13 mouse cellular contexts compared by ENCODE assay signal in genomic region chr11:110961592-110962021, GRCm38 (mm10). TPM values are rescaled to one million over a fixed set of nuclear protein-coding genes. Genes with fewer than 3 reads are reported as not detected.
DNase-seq lines count a peak whose midpoint lies in the region; ATAC-seq lines count a peak whose summit lies in the region.
"Had no signal": no experiment of that assay in that cellular context is flagged by ENCODE, and none has a peak within 500 bp of the region (broad histone marks: within the 10 kb centered on the region; RNA-seq: fewer than 3 reads in every experiment).

No protein-coding gene starts in this region.

- no peak for ATAC-seq in midbrain, embryonic 14.5 days (ENCODE audit: low FRiP score, low TSS enrichment)
- no peak for ATAC-seq in midbrain, embryonic 16.5 days
- peak; percentile 72; the same call in 1 of the 2 replicates for ATAC-seq in embryonic facial prominence, embryonic 12.5 days (ENCODE audit: insufficient number of reproducible peaks, insufficient read depth, low FRiP score, low TSS enrichment)
- ATAC-seq in inflammation-experienced regulatory T-cells, adult 6 months = no peak
- ATAC-seq: hindbrain, embryonic 16.5 days; lung, postnatal 0 days had no signal

- no peak overlapping the region for H3K4me2 ChIP-seq in midbrain, embryonic 14.5 days (ENCODE audit: low read length)
- no peak overlapping the region for H3K4me2 ChIP-seq in midbrain, embryonic 16.5 days (ENCODE audit: low read length)
- H3K4me2 ChIP-seq in embryonic facial prominence, embryonic 12.5 days (replicated peaks) = no peak overlapping the region
- H3K4me2 ChIP-seq: embryonic facial prominence, embryonic 13.5 days; heart, embryonic 11.5 days had no signal

- no peaks in the 10 kb centered on the region for H3K36me3 ChIP-seq in midbrain, embryonic 14.5 days (ENCODE audit: control insufficient read depth, insufficient read depth, low read length)
- no peaks in the 10 kb centered on the region for H3K36me3 ChIP-seq in midbrain, embryonic 16.5 days (ENCODE audit: control insufficient read depth, insufficient read depth, low read length)
- H3K36me3 ChIP-seq in embryonic facial prominence, embryonic 12.5 days = no peaks in the 10 kb centered on the region
- H3K36me3 ChIP-seq in splenic B cell, adult 2 months (ENCODE audit: control insufficient read depth, insufficient read depth, low read length, poor library complexity, severe bottlenecking) = no peaks in the 10 kb centered on the region
- H3K36me3 ChIP-seq: embryonic facial prominence, embryonic 13.5 days had no signal

- no peaks in the 10 kb centered on the region for H3K4me1 ChIP-seq in midbrain, embryonic 14.5 days (ENCODE audit: control insufficient read depth, insufficient read depth, low read length)
- H3K4me1 ChIP-seq in midbrain, embryonic 16.5 days (ENCODE audit: control insufficient read depth, insufficient read depth, low read length) = no peaks in the 10 kb centered on the region
- H3K4me1 ChIP-seq in embryonic facial prominence, embryonic 12.5 days = peaks cover 17% of the 10 kb centered on the region

- peak; percentile 11 for DNase-seq in midbrain, embryonic 14.5 days
- peak; percentile 35 for DNase-seq in kidney, postnatal 10 days
- peak; percentile 76 for DNase-seq in splenic B cell, adult 2 months (ENCODE audit: low read depth, low spot score)
- DNase-seq in retina, postnatal 1 day = no peak
- DNase-seq in adrenal gland, postnatal 10 days = no peak

- no peaks in the 10 kb centered on the region for H3K9me3 ChIP-seq in midbrain, embryonic 14.5 days (ENCODE audit: control insufficient read depth, low read length)
- H3K9me3 ChIP-seq in midbrain, embryonic 16.5 days (replicated peaks; ENCODE audit: control insufficient read depth, low read length, poor library complexity, severe bottlenecking) = no peaks in the 10 kb centered on the region
- H3K9me3 ChIP-seq in embryonic facial prominence, embryonic 12.5 days = no peaks in the 10 kb centered on the region
- H3K9me3 ChIP-seq: embryonic facial prominence, embryonic 13.5 days had no signal

- no peak overlapping the region for H3K27ac ChIP-seq in midbrain, embryonic 14.5 days (replicated peaks; ENCODE audit: low read depth, low read length)
- H3K27ac ChIP-seq in midbrain, embryonic 16.5 days (ENCODE audit: low read length) = no peak overlapping the region
- peak overlapping the region; percentile 75 for H3K27ac ChIP-seq in embryonic facial prominence, embryonic 12.5 days
- H3K27ac ChIP-seq: left cerebral cortex, adult 2 months had no signal

- no peaks in the 10 kb centered on the region for H3K27me3 ChIP-seq in midbrain, embryonic 14.5 days (ENCODE audit: control insufficient read depth, insufficient read depth, low read length)
- no peaks in the 10 kb centered on the region for H3K27me3 ChIP-seq in midbrain, embryonic 16.5 days (ENCODE audit: control insufficient read depth, insufficient read depth, low read depth, low read length)
- H3K27me3 ChIP-seq in embryonic facial prominence, embryonic 12.5 days = no peaks in the 10 kb centered on the region
- no peaks in the 10 kb centered on the region for H3K27me3 ChIP-seq in splenic B cell, adult 2 months (ENCODE audit: control insufficient read depth, insufficient read depth, low read length, poor library complexity, severe bottlenecking)
- H3K27me3 ChIP-seq: embryonic facial prominence, embryonic 13.5 days had no signal

- WGBS in midbrain, embryonic 14.5 days = 8% methylated on average over 5 of the region's 5 CpGs
- 6% methylated on average over 5 of the region's 5 CpGs for WGBS in midbrain, embryonic 16.5 days
- 7% methylated on average over 5 of the region's 5 CpGs for WGBS in embryonic facial prominence, embryonic 12.5 days

- no peak overlapping the region for H3K9ac ChIP-seq in midbrain, embryonic 14.5 days (replicated peaks; ENCODE audit: low read length)
- no peak overlapping the region for H3K9ac ChIP-seq in midbrain, embryonic 16.5 days (ENCODE audit: low read depth, low read length)
- H3K9ac ChIP-seq in embryonic facial prominence, embryonic 12.5 days = no peak overlapping the region
- H3K9ac ChIP-seq: embryonic facial prominence, embryonic 13.5 days had no signal

- no peak overlapping the region for H3K4me3 ChIP-seq in midbrain, embryonic 14.5 days (replicated peaks; ENCODE audit: low read depth, low read length)
- no peak overlapping the region for H3K4me3 ChIP-seq in midbrain, embryonic 16.5 days (ENCODE audit: low read depth, low read length)
- no peak overlapping the region for H3K4me3 ChIP-seq in embryonic facial prominence, embryonic 12.5 days
- H3K4me3 ChIP-seq: embryonic facial prominence, embryonic 13.5 days; left cerebral cortex, adult 2 months had no signal

RNA-seq across cellular contexts. Expression of gene Kcnj16, which starts 6.2 kb away (rescaled TPM):
- polyA plus RNA-seq in midbrain, embryonic 14.5 days (2014; fragmentation: Nextera tagmentation; extraction: Ambion mirVana) = 0.53 and 0.87 TPM in 2 replicates
- polyA plus RNA-seq in midbrain, embryonic 16.5 days (2015; fragmentation: Nextera tagmentation; extraction: Ambion mirVana) = 1.4 and 1.8 TPM in 2 replicates
- 0.06 and 0.18 TPM in 2 replicates for polyA plus RNA-seq in embryonic facial prominence, embryonic 12.5 days (2016; fragmentation: Nextera tagmentation; extraction: Ambion mirVana)
- not detected for polyA plus RNA-seq in inflammation-experienced regulatory T-cells, adult 6 months (2017; shearing (Covaris generic))
- total RNA-seq in adrenal gland, postnatal 10 days (2021) = under 1 TPM; 0.45 to 0.48 TPM
- polyA plus RNA-seq: embryonic facial prominence, embryonic 13.5 days; lung, postnatal 0 days had no signal

Comparison
In these comparisons a context has a peak if more than half of its experiments do, and no peak if none do; other contexts are left out.
1. DNase-seq: peak in midbrain, embryonic 14.5 days (single experiment), kidney, postnatal 10 days (single experiment) and splenic B cell, adult 2 months (single experiment); none in retina, postnatal 1 day (single experiment) and adrenal gland, postnatal 10 days (single experiment).